Mouse (Mus musculus) hindbrain, postnatal 0 days (tissue): ENCODE data around the gene Jmjd7. TPM values are rescaled to one million over a fixed set of nuclear protein-coding genes. Genes with fewer than 3 reads are reported as not detected.

Source experiments
- ATAC-seq: fragments of 200-750 bp; cut with Nextera tagmentation; 2 replicates; pipeline ENCODE4 v1.8.0; 2017; ENCODE audit warnings: mild to moderate bottlenecking, moderate TSS enrichment, moderate library complexity
- DNase-seq: peaks from one replicate; pipeline ENCODE4 v3.0.0-alpha.2; 2015; ENCODE audit warnings: low spot score
- H3K27ac ChIP-seq: fragments of 300-500 bp; sonication (generic); 2 replicates; pipeline ENCODE4 v1.5.1; 2014; ENCODE audit warnings: mild to moderate bottlenecking
- H3K27me3 ChIP-seq: fragments of 300-500 bp; sonication (generic); 2 replicates; pipeline ENCODE4 v1.6.1; 2014; ENCODE audit warnings: low read length, mixed read lengths; ENCODE audit not compliant: insufficient read depth
- H3K36me3 ChIP-seq: fragments of 300-500 bp; sonication (generic); 2 replicates; pipeline ENCODE4 v1.6.1; 2014; ENCODE audit warnings: low read length, mixed read lengths; ENCODE audit not compliant: insufficient read depth
- H3K4me1 ChIP-seq: fragments of 300-500 bp; sonication (generic); 2 replicates; pipeline ENCODE4 v1.6.1; 2014; ENCODE audit warnings: antibody characterized with exemption, low read length, mixed read lengths; ENCODE audit not compliant: insufficient read depth
- H3K4me2 ChIP-seq: fragments of 300-500 bp; sonication (generic); 2 replicates; pipeline ENCODE4 v1.6.1; 2014; ENCODE audit warnings: low read depth, mild to moderate bottlenecking, low read length, moderate library complexity, mixed read lengths
- H3K4me3 ChIP-seq: fragments of 300-500 bp; sonication (generic); 2 replicates; pipeline ENCODE4 v1.5.1; 2014; ENCODE audit warnings: low read length
- H3K9ac ChIP-seq: fragments of 300-500 bp; sonication (generic); replicated peaks from 2 replicates; pipeline ENCODE4 v1.6.1; 2014; ENCODE audit warnings: mild to moderate bottlenecking, low read length, moderate library complexity, mixed read lengths
- H3K9me3 ChIP-seq: fragments of 300-500 bp; sonication (generic); 2 replicates; pipeline ENCODE4 v1.6.1; 2016; ENCODE audit warnings: low read length, mixed read lengths
- CTCF ChIP-seq: IDR thresholded peaks from 2 replicates; pipeline ENCODE4 v1.5.1; 2016; ENCODE audit warnings: antibody characterized with exemption, control low read depth, low read depth
- WGBS: fragments of 180-500 bp; shearing (Covaris S2); extraction: QIAGEN DNeasy Blood & Tissue Kit; methylation state at CpG from one replicate; pipeline ENCODE4 v1.1.7; 2014; 5-methylcytosine and 5-hydroxymethylcytosine counted together
- polyA plus RNA-seq: library from polyadenylated mRNA; unstranded; fragments of >200 nt; fragmentation: Nextera tagmentation; extraction: Ambion mirVana; gene quantifications from 2 replicates; pipeline ENCODE4 v1.2.1, GENCODE M21; 2015
- total RNA-seq: library from RNA; depleted of rRNA; stranded (reverse); fragments of >200 nt; gene quantifications from 2 replicates; pipeline ENCODE4 v1.2.3, GENCODE M21; 2014

The Jmjd7 gene
- total and polyA plus RNA-seq, 2 experiments from 2014 or later, result 18.7 to 20.3 TPM

- no peak for TF ChIP-seq CTCF
- Histone ChIP-seq H3K4me3 (no peak overlapping the region), H3K9ac (no peak overlapping the region), H3K9me3 (no peaks in the 10 kb centered on the region), H3K27me3 (no peaks in the 10 kb centered on the region), H3K36me3 (peaks cover 10% of the 10 kb centered on the region), H3K4me2 (no peak overlapping the region), H3K27ac (no peak overlapping the region), H3K4me1 (no peaks in the 10 kb centered on the region)
- DNase-seq (no peak), ATAC-seq (no peak)
- WGBS, result 99% methylated on average over 2 of the region's 2 CpGs
Observed at GRCm38 (mm10) chr2:119999731-120000130, 27.6 kb upstream of the Jmjd7 start.

DNA sequence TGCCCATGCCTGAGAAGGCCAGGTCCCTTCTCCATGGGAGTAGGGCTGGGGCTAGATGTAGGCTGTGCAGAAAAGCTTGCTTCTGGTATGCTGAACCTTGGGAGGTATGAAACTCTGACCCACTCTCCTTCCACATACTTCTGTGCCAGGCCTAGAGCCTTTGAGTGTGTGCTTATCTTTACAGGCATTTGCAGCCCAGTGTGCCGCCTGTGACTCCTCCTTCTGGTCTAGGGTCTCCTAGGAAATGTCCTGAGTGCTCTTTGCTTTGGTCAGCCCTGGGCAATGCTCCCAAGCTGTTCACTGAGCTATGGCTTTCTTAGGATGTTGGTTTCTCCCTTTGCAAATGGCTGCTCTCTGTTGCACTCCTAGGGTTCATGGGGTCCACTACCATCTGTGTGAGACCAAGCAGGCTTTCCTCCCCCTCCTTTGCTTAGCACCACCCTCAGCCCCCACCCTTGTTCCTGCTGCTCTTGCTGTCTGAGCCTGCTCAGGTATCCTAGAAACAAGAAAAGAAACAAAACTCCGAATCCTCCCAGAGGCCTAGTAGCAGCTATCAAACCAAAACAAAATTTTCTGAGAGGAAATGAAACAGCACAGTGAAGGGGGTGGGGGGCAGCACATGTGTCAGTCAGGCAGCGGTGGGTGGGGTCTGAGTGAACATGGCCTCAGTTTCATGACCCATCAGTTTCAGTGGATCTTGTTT, 26.2 kb upstream of the Jmjd7 start:
- DNase-seq (no peak), ATAC-seq (peak; percentile 47; the same call in 1 of the 2 replicates)
- 69% methylated on average over 3 of the region's 3 CpGs for WGBS
- no peaks in the 10 kb centered on the region for H3K9me3 ChIP-seq
- H3K4me2 ChIP-seq, result no peak overlapping the region
- no peak overlapping the region for H3K4me3 ChIP-seq
- H3K4me1 ChIP-seq, result no peaks in the 10 kb centered on the region
- no peaks in the 10 kb centered on the region for H3K27me3 ChIP-seq
- H3K9ac ChIP-seq, result no peak overlapping the region
- peaks cover 14% of the 10 kb centered on the region for H3K36me3 ChIP-seq
- 0 out of 2 replicates have a peak overlapping the region, but pooled peaks have one; percentile 36 for H3K27ac ChIP-seq
- no peak for TF ChIP-seq CTCF

GRCm38 (mm10) chr2:120001956-120002355, 25.3 kb upstream of the Jmjd7 start:
- H3K4me3 ChIP-seq, result no peak overlapping the region
- no peaks in the 10 kb centered on the region for H3K9me3 ChIP-seq
- ATAC-seq, result no peak
- H3K9ac ChIP-seq, result no peak overlapping the region
- no peak overlapping the region for H3K27ac ChIP-seq
- H3K27me3 ChIP-seq, result no peaks in the 10 kb centered on the region
- peaks cover 14% of the 10 kb centered on the region for H3K36me3 ChIP-seq
- no peaks in the 10 kb centered on the region for H3K4me1 ChIP-seq
- 75% methylated on average over 4 of the region's 4 CpGs for WGBS
- H3K4me2 ChIP-seq, result no peak overlapping the region
- TF ChIP-seq CTCF, result no peak
- DNase-seq, result no peak

GRCm38 (mm10) chr2:120003970-120004369, 23.3 kb upstream of the Jmjd7 start:
- H3K4me2 ChIP-seq, result no peak overlapping the region
- WGBS, result 87% methylated on average over 2 of the region's 2 CpGs
- peaks cover 14% of the 10 kb centered on the region for H3K36me3 ChIP-seq
- H3K4me1 ChIP-seq, result no peaks in the 10 kb centered on the region
- H3K9ac ChIP-seq, result no peak overlapping the region
- H3K9me3 ChIP-seq, result no peaks in the 10 kb centered on the region
- no peak for ATAC-seq
- DNase-seq, result no peak
- TF ChIP-seq CTCF, result no peak
- no peak overlapping the region for H3K27ac ChIP-seq
- no peak overlapping the region for H3K4me3 ChIP-seq
- H3K27me3 ChIP-seq, result no peaks in the 10 kb centered on the region

DNA sequence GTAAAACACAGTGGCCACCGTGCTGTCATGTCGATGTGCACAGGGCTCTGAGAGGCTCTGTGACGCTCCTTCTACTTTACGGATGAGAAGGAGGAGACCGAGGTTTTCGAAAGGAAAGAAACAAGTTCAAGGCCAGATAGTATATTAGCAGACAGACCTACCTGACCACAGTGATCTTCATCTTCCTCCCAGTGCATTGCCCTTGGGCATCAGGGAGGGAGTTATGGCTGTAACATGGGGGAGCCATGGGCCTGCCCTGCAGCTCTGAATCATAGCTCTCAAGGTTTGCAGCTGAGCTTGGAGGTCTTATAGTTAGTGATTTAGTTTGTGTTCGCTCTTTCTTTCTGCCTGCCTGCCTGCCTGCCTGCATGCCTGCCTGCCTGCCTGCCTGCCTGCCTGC, 20.6 kb upstream of the Jmjd7 start:
- no peaks in the 10 kb centered on the region for H3K27me3 ChIP-seq
- no peak overlapping the region for H3K4me3 ChIP-seq
- no peaks in the 10 kb centered on the region for H3K4me1 ChIP-seq
- no peak for TF ChIP-seq CTCF
- no peaks in the 10 kb centered on the region for H3K9me3 ChIP-seq
- peaks cover 4% of the 10 kb centered on the region; the same call in 1 of the 2 replicates for H3K36me3 ChIP-seq
- no peak overlapping the region for H3K4me2 ChIP-seq
- H3K27ac ChIP-seq, result no peak overlapping the region
- no peak for ATAC-seq
- no peak overlapping the region for H3K9ac ChIP-seq
- 96% methylated on average over 7 of the region's 7 CpGs for WGBS
- DNase-seq, result no peak

DNA sequence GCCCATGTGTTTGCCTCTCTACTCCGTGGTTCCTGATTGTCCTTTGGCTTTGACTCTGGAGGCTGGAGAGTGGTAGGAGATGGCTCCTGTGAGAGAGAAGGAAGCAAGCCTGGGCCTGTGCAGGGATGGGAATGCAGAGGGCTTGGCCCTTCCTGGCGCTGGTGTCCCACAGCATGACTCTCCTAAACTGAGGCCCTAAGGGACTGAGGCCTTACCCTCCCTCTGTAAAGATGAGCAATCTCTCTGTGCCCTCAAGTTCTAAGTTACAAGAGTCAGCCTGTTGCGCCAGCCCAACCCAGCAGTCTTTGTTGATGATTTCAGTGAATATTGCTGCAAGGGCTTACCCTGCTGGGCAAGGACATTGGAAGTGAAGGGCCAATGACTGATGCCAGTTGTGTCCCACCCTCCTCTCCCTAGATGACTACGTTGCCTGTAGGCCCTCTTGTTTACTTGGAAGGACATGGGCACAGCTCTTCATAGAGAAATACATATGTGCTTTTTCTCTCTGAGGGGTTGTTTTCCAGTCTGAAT, 19.5 kb upstream of the Jmjd7 start:
- no peak for ATAC-seq
- peaks cover 7% of the 10 kb centered on the region; the same call in 1 of the 2 replicates for H3K36me3 ChIP-seq
- H3K9ac ChIP-seq, result no peak overlapping the region
- H3K4me3 ChIP-seq, result no peak overlapping the region
- H3K4me2 ChIP-seq, result no peak overlapping the region
- 78% methylated on average over 4 of the region's 4 CpGs for WGBS
- DNase-seq, result no peak
- no peaks in the 10 kb centered on the region for H3K27me3 ChIP-seq
- no peak overlapping the region for H3K27ac ChIP-seq
- H3K4me1 ChIP-seq, result no peaks in the 10 kb centered on the region
- no peak for TF ChIP-seq CTCF
- H3K9me3 ChIP-seq, result no peaks in the 10 kb centered on the region

- Histone ChIP-seq H3K4me2 (no peak overlapping the region), H3K4me3 (no peak overlapping the region), H3K4me1 (no peaks in the 10 kb centered on the region), H3K27me3 (no peaks in the 10 kb centered on the region), H3K9me3 (no peaks in the 10 kb centered on the region), H3K27ac (no peak overlapping the region), H3K36me3 (peaks cover 13% of the 10 kb centered on the region; the same call in 1 of the 2 replicates), H3K9ac (no peak overlapping the region)
- ATAC-seq, result no peak
- WGBS, result 70% methylated on average over 4 of the region's 4 CpGs
- no peak for TF ChIP-seq CTCF
- no peak for DNase-seq
Observed at GRCm38 (mm10) chr2:120008672-120009071, 18.6 kb upstream of the Jmjd7 start.
